Mouse (Mus musculus) bone marrow macrophage, adult 2 months (primary cell): ENCODE results near the gene Unc13c. TPM values are rescaled to one million over a fixed set of nuclear protein-coding genes. Genes with fewer than 3 reads are reported as not detected.

ENCODE experiments used
- H3K27ac ChIP-seq: 2 replicates; pipeline ENCODE4 v1.5.1; 2012; ENCODE audit warnings: low read depth, low read length; ENCODE audit not compliant: insufficient read depth
- H3K4me1 ChIP-seq: 2 replicates; pipeline ENCODE4 v1.6.1; 2012; ENCODE audit warnings: low read length; ENCODE audit not compliant: control insufficient read depth, insufficient read depth
- H3K4me3 ChIP-seq: 2 replicates; pipeline ENCODE4 v1.5.1; 2012; ENCODE audit warnings: mild to moderate bottlenecking, low read length, moderate library complexity; ENCODE audit not compliant: insufficient read depth
- CTCF ChIP-seq: IDR thresholded peaks from 2 replicates; pipeline ENCODE4 v1.5.1; 2012; ENCODE audit warnings: low read depth, mild to moderate bottlenecking, low read length, moderate library complexity
- POLR2A ChIP-seq: IDR thresholded peaks from 2 replicates; pipeline ENCODE4 v1.6.1; 2012; ENCODE audit warnings: mild to moderate bottlenecking, low read depth, low read length, borderline replicate concordance
- polyA plus RNA-seq: library from polyadenylated mRNA; stranded (reverse); fragments of >200 nt; gene quantifications from 2 replicates; pipeline ENCODE4 v1.2.4, GENCODE M21; 2012; ENCODE audit not compliant: missing spikeins, insufficient read depth, insufficient read length

Gene Unc13c
- polyA plus RNA-seq, 1 experiment: not detected

DNA sequence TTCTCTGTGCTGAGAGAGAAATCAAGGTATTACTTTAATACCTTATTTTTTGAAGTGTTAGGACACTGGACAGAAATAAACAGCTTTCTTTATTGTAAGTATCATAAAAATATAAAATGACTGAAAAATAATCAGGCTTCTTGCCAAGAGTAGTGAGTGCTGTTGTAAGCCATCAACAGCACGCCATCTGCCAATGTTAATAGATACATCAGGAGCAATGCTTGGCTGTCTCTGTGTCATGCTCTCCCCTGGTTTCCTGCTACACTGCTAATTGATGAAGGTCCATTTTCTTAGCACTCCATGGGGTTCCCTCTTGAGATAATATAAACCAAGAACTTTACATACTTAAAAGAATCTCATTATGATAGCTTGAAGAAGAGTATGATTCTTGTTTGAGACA, 217.4 kb downstream of the Unc13c start:
- TF ChIP-seq POLR2A: no peak
- TF ChIP-seq CTCF: no peak
- H3K4me1 ChIP-seq: no peaks in the 10 kb centered on the region
- no peak overlapping the region for H3K27ac ChIP-seq
- no peak overlapping the region for H3K4me3 ChIP-seq

DNA sequence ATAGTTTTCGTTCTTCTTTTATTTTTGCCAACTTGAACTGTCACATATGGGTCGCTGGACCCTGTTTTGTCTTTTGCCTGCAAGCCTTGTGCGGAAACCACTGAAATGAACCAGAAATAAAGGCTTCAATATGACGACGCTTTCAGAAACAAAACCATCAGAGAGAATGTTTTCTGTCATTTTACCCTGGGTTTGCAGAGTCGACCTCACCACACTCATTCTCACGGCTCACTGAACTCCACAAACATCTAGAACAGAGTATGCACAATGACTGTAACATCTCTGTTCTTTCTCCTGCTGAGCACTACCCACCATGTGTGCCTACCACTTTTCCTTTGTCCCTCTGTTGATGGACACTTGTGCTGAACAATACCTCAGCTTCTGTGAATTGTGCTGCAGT, 234.3 kb downstream of the Unc13c start:
- TF ChIP-seq CTCF (no peak), POLR2A (no peak)

GRCm38 (mm10) chr9:73725717-73726662, 242.8 kb downstream of the Unc13c start:
- TF ChIP-seq POLR2A (no peak), CTCF (no peak)
- H3K4me3 ChIP-seq: no peak overlapping the region
- no peaks in the 10 kb centered on the region for H3K4me1 ChIP-seq
- H3K27ac ChIP-seq: no peak overlapping the region

More for the DNA sequence above, 234.3 kb downstream of the Unc13c start:
- Histone ChIP-seq H3K27ac (no peak overlapping the region), H3K4me3 (no peak overlapping the region), H3K4me1 (no peaks in the 10 kb centered on the region)

- no peaks in the 10 kb centered on the region for H3K4me1 ChIP-seq
Measured at GRCm38 (mm10) chr9:73724776-73725175, 244.0 kb downstream of the Unc13c start.

DNA sequence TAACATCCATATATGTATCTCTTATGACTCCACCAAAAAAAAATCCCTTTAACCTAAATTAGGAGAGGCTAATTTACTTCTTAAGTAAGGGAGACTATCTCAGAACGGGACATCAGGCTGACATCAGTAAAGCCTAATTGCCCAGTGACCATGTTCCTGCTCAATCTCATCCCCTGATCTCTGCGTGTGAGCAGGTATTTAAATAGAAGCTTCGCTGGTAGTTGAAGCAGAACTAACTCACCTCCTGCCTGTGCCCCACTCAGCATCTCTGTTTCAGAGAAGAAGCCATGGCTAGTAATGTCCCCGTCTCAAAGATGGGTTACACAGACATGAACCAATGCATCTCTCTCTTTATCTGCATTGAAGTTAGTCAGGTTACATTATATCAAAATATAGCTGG, 255.3 kb downstream of the Unc13c start:
- H3K27ac ChIP-seq: no peak overlapping the region
- no peak for TF ChIP-seq POLR2A
- no peak for TF ChIP-seq CTCF
- H3K4me1 ChIP-seq: no peaks in the 10 kb centered on the region
- H3K4me3 ChIP-seq: no peak overlapping the region

More at GRCm38 (mm10) chr9:73724776-73725175, 244.0 kb downstream of the Unc13c start:
- Histone ChIP-seq H3K4me3 (no peak overlapping the region), H3K27ac (no peak overlapping the region)
- TF ChIP-seq CTCF: no peak
- TF ChIP-seq POLR2A: no peak

- no peaks in the 10 kb centered on the region for H3K4me1 ChIP-seq
- no peak overlapping the region for H3K27ac ChIP-seq
- TF ChIP-seq POLR2A (no peak), CTCF (no peak)
- H3K4me3 ChIP-seq: no peak overlapping the region
Measured at GRCm38 (mm10) chr9:73697103-73697502, 271.7 kb downstream of the Unc13c start.

DNA sequence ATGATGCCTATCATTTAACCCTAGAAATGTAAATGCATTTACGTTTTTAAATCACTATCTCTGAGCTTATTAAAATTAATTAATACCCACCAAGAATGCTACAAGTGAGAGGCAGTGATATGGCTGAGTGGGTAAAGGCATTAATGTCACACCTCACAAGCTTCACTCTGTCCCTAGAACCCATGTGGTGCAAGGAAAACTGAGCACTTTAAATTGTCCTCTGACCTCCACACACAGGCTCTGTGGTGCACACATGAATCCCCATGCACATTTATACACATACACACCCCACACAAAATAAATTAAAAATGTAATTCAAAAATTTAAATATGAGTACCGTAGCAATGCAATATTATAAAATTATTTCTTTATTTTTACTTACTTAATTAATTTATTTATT, 287.2 kb downstream of the Unc13c start:
- TF ChIP-seq CTCF (no peak), POLR2A (no peak)
- no peak overlapping the region for H3K27ac ChIP-seq

DNA sequence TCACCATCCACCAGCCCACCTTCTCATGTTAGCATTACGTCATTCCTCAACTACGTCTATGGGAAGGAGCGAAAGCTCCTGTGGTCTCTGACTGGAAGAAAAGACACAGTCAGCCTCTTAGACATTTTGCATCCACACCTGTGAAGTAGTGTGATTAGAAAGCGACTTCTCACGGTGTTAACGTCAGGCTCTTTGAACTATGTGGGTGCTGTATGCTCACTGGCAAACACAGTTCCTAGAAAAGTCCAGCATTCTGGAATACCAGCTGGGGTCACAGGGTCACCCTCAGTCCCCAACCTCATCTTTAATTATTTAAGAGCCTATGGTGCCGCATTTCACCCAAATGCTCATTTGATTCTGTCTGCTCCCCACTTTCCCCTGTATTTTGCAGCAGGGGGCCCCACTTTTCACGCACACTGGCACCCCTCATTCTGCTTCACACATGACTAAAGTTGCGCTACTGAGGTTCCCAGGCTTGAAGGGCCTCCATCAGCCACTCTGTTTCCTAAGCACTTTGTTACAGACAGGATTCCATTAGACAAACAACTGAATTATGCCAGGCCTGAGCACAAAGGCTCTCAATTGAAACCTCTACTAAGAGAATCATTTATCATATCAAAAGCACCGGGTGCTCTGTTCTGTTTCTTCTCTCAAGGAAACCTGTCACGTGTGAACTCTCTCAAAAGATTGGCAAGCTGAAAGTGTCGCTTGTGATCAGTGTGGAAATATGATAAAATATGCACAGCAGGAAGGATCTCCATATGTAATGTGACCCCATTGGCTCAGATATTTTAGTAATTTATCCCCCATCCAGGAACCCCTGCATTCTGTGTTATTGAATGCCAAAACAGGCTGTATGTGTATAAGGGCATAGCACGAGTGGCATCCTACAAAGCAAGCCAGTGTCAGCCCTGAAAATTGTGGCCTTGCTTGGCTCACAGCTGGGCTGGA, 287.9 kb downstream of the Unc13c start:
- Histone ChIP-seq H3K4me1 (no peaks in the 10 kb centered on the region), H3K4me3 (no peak overlapping the region), H3K27ac (no peak overlapping the region)
- TF ChIP-seq CTCF: no peak
- no peak for TF ChIP-seq POLR2A

More for the DNA sequence above, 287.2 kb downstream of the Unc13c start:
- Histone ChIP-seq H3K4me3 (no peak overlapping the region), H3K4me1 (no peaks in the 10 kb centered on the region)

GRCm38 (mm10) chr9:73671656-73672212, 297.0 kb downstream of the Unc13c start:
- H3K4me3 ChIP-seq: no peak overlapping the region
- TF ChIP-seq POLR2A (no peak), CTCF (no peak)
- H3K27ac ChIP-seq: no peak overlapping the region
- no peaks in the 10 kb centered on the region for H3K4me1 ChIP-seq
